Mouse (Mus musculus) myocyte (in vitro differentiated cells): Measurements from ENCODE around the gene Kif5c.
A peak's percentile ranks its signal among the peaks of the same experiment; 100 is the strongest.

ENCODE experiments used
- CEBPB ChIP-seq: IDR thresholded peaks from 2 replicates; pipeline ENCODE4 v1.6.1; 2011; ENCODE audit warnings: mild to moderate bottlenecking, moderate library complexity; ENCODE audit not compliant: poor library complexity, insufficient read depth, severe bottlenecking
- E2F4 ChIP-seq: IDR thresholded peaks from one replicate; pipeline ENCODE4 v1.6.1; 2011; ENCODE audit warnings: mild to moderate bottlenecking, control low read depth, moderate library complexity; ENCODE audit not compliant: insufficient read depth
- MAX ChIP-seq: IDR thresholded peaks from one replicate; pipeline ENCODE4 v1.6.1; 2011; ENCODE audit warnings: low read depth, mild to moderate bottlenecking, control low read depth
- MYOD1 ChIP-seq, 3 experiments: IDR thresholded peaks; one replicate each; pipeline ENCODE4 v1.6.1; 2011; ENCODE audit warnings: control low read depth in 2 of 3, low read depth in 2 of 3, mild to moderate bottlenecking in 2 of 3, moderate library complexity in 1 of 3; ENCODE audit not compliant: insufficient read length in 2 of 3, control insufficient read depth in 1 of 3
- POLR2A ChIP-seq: IDR thresholded peaks from one replicate; pipeline ENCODE4 v1.6.1; 2011; ENCODE audit warnings: low read depth, mild to moderate bottlenecking, control low read depth, moderate library complexity; ENCODE audit not compliant: insufficient read length
- POLR2AphosphoS2 ChIP-seq: IDR thresholded peaks from one replicate; pipeline ENCODE4 v1.6.1; 2011; ENCODE audit warnings: low read depth, control low read depth; ENCODE audit not compliant: insufficient read length
- REST ChIP-seq: IDR thresholded peaks from one replicate; pipeline ENCODE4 v1.6.1; 2011; ENCODE audit warnings: mild to moderate bottlenecking, control low read depth, moderate library complexity; ENCODE audit not compliant: insufficient read depth, insufficient read length
- TCF12 ChIP-seq: IDR thresholded peaks from one replicate; pipeline ENCODE4 v1.6.1; 2011; ENCODE audit warnings: mild to moderate bottlenecking, control low read depth; ENCODE audit not compliant: poor library complexity, insufficient read depth, severe bottlenecking
- USF1 ChIP-seq: IDR thresholded peaks from one replicate; pipeline ENCODE4 v1.6.1; 2011; ENCODE audit warnings: low read depth, mild to moderate bottlenecking, control low read depth, moderate library complexity

DNA sequence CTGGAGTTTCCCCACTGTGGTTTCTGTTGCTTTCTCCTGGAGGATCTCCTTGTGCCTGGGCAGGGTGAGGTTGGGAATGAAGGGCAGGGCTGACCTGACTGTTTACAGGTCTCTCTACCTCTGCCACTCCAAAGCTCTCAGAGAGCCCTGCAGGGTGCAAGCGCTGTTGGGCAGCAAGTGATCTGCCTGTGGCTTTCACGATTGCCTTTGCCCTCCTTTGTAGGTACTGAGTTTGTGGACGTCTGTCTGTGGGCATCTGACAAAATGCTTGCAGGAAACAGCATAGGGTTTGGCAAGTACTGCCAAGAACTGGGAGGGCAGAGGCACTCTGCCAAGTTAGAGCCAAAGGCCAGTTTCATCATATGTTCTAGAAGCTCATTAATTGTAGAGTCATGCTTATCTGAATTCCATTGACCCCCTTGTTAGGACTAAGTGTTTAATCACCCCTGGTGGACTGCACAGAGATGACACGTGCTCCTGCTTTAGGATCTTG, 192.8 kb downstream of the Kif5c start:
- TF ChIP-seq CEBPB, result peak; percentile 65; the same call in 1 of the 2 replicates
- TF ChIP-seq USF1, result no peak
- TF ChIP-seq E2F4, result no peak
- TF ChIP-seq MYOD1 (IDR thresholded peaks at IDR 0.05; ENCODE audit: control insufficient read depth in 1 of 3, insufficient read length in 2 of 3, low read depth in 2 of 3), result no peak
- TF ChIP-seq POLR2A, result no peak
- TF ChIP-seq TCF12, result no peak
- no peak for TF ChIP-seq MAX
- TF ChIP-seq POLR2AphosphoS2, result no peak
- TF ChIP-seq REST, result no peak
